Mouse (Mus musculus): ENCODE measurements at regions not wholly inside any gene's neighbourhood (a gene's known extent, or its start where the extent isn't known, plus 50 kb on each side); places are given as distances from the start of the nearest gene placed in this dataset.
A peak's percentile ranks its signal among the peaks of the same experiment; 100 is the strongest.

- peak in 1 of 2 experiments; percentile 5 for DNase-seq
Measured at GRCm38 (mm10) chr13:47764802-47765597, 496.0 kb upstream of the Id4 start.

- no peak for DNase-seq
Measured at GRCm38 (mm10) chr13:47768963-47769527, 492.0 kb upstream of the Id4 start.

- DNase-seq: no peak
Measured at GRCm38 (mm10) chr13:47777206-47778099, 483.6 kb upstream of the Id4 start.

- no peak for DNase-seq
Measured at GRCm38 (mm10) chr13:47778218-47779009, 482.6 kb upstream of the Id4 start.

GRCm38 (mm10) chr13:47784406-47784805 is 476.6 kb upstream of the Id4 start:
- no peak for DNase-seq

- no peak for DNase-seq
Measured at GRCm38 (mm10) chr13:47797859-47798258, 463.2 kb upstream of the Id4 start.

GRCm38 (mm10) chr13:47811711-47812415 is 449.2 kb upstream of the Id4 start:
- no peak for DNase-seq

GRCm38 (mm10) chr13:47818924-47819564 is 442.0 kb upstream of the Id4 start:
- no peak for DNase-seq

- DNase-seq: peak; percentile 19 to 54
Measured at GRCm38 (mm10) chr13:47836491-47836890, 424.5 kb upstream of the Id4 start.

GRCm38 (mm10) chr13:47842418-47842817 is 418.6 kb upstream of the Id4 start:
- no peak for DNase-seq

GRCm38 (mm10) chr13:47843011-47843410 is 418.0 kb upstream of the Id4 start:
- no peak for DNase-seq

GRCm38 (mm10) chr13:47843541-47844267 is 417.3 kb upstream of the Id4 start:
- DNase-seq: no peak

GRCm38 (mm10) chr13:47846713-47847112 is 414.3 kb upstream of the Id4 start:
- DNase-seq: no peak

GRCm38 (mm10) chr13:47848371-47849188 is 412.4 kb upstream of the Id4 start:
- peak; percentile 13 to 35 for DNase-seq

GRCm38 (mm10) chr13:47855422-47856108 is 405.5 kb upstream of the Id4 start:
- DNase-seq: peak; percentile 9 to 22

GRCm38 (mm10) chr13:47858946-47859345 is 402.1 kb upstream of the Id4 start:
- DNase-seq: no peak

GRCm38 (mm10) chr13:47860316-47860715 is 400.7 kb upstream of the Id4 start:
- DNase-seq: no peak

- no peak for DNase-seq
Measured at GRCm38 (mm10) chr13:47862896-47863295, 398.1 kb upstream of the Id4 start.

GRCm38 (mm10) chr13:47868656-47869055 is 392.4 kb upstream of the Id4 start:
- DNase-seq: no peak
